Mouse (Mus musculus) bone marrow macrophage, adult 2 months (primary cell): ENCODE measurements around the gene Pkd2. TPM values are rescaled to one million over a fixed set of nuclear protein-coding genes. Genes with fewer than 3 reads are reported as not detected.
"Not testable (repeated sequence)": the region's sequence is repeated elsewhere in the genome, so short reads cannot be mapped to it uniquely, and the experiment has no call there.

Experiments
- H3K27ac ChIP-seq: 2 replicates; pipeline ENCODE4 v1.5.1; 2012; ENCODE audit warnings: low read depth, low read length; ENCODE audit not compliant: insufficient read depth
- H3K4me1 ChIP-seq: 2 replicates; pipeline ENCODE4 v1.6.1; 2012; ENCODE audit warnings: low read length; ENCODE audit not compliant: control insufficient read depth, insufficient read depth
- H3K4me3 ChIP-seq: 2 replicates; pipeline ENCODE4 v1.5.1; 2012; ENCODE audit warnings: mild to moderate bottlenecking, low read length, moderate library complexity; ENCODE audit not compliant: insufficient read depth
- CTCF ChIP-seq: IDR thresholded peaks from 2 replicates; pipeline ENCODE4 v1.5.1; 2012; ENCODE audit warnings: low read depth, mild to moderate bottlenecking, low read length, moderate library complexity
- POLR2A ChIP-seq: IDR thresholded peaks from 2 replicates; pipeline ENCODE4 v1.6.1; 2012; ENCODE audit warnings: mild to moderate bottlenecking, low read depth, low read length, borderline replicate concordance
- polyA plus RNA-seq: library from polyadenylated mRNA; stranded (reverse); fragments of >200 nt; gene quantifications from 2 replicates; pipeline ENCODE4 v1.2.4, GENCODE M21; 2012; ENCODE audit not compliant: missing spikeins, insufficient read depth, insufficient read length

Gene Pkd2
- polyA plus RNA-seq, 1 experiment = 17.8 TPM

DNA sequence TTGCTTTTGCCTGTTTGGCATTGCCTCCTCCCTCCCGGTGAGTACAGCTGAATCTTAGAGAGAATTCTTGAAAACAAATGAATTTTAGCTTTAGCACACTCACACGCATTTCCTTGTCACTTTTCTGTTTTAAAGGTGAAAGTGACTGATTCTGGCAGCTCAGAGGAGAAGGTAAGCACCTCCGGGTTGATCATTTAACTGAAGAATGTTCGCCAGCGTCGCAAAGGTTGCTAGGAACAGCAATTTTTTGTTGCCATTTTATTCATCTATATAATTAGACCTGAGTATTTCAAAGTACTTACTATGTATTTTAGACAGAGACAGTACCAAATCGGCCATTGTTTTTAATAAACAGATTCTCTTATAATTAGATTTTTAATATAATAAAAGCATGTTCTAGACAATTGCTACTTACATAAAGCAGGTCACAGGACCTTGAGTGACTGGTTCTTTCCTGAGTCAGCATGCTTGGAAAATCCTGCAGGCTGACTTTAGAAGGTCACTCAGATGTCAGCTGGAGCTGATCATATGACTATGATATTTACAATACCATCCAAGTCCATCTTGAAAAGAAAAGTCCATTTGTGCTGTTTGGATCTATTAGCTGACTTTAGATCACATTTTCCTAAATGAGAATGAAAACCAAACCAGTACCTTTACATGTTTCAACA, 22.7 kb upstream of the Pkd2 start:
- no peak for TF ChIP-seq POLR2A
- no peak for TF ChIP-seq CTCF
- Histone ChIP-seq H3K4me1 (peaks cover 21% of the 10 kb centered on the region), H3K27ac (peak overlapping the region; percentile 78), H3K4me3 (peak overlapping the region; percentile 52)

DNA sequence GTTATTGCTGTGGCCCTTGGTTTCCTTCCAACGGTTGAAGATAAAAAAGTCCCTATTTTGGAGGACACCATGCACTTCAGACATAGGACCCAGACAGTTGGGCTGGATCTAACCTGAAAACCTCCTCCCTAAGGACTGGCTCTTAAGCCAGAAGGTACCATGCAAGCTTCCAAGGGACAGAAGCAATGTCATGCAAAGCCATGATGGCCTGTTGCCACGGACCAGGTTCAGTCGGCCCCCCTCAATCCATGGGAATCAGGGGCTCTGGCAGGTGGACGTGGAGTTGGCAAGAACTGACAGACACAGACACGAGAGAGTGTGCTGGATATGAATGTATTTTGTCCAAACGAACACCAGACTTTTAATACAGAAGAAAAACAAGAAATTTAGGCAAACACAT, 16.9 kb upstream of the Pkd2 start:
- no peak overlapping the region for H3K27ac ChIP-seq
- no peak for TF ChIP-seq CTCF
- no peak for TF ChIP-seq POLR2A
- H3K4me3 ChIP-seq = no peak overlapping the region
- peaks cover 8% of the 10 kb centered on the region for H3K4me1 ChIP-seq

DNA sequence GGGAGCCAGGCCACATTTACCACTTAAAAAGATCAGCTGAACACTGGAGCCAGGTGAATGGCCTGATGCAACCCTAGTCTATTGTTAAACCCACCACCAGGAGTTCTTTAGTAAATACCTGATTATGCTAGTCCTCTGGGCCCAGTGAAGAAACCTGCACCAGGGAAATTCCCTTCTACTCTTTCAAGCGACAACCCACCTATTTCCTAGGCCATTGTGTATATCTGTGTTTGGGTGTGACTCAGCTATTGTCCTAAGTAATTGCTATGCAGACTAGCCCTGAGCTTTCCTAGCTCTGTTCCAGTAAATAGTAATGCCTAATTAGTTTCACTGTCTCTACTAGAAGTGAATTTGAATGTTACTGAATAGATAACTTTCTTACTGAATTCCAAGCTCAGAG, 16.4 kb upstream of the Pkd2 start:
- Histone ChIP-seq H3K4me3 (no peak overlapping the region), H3K27ac (no peak overlapping the region), H3K4me1 (peaks cover 6% of the 10 kb centered on the region)
- TF ChIP-seq CTCF = no peak
- TF ChIP-seq POLR2A = no peak

DNA sequence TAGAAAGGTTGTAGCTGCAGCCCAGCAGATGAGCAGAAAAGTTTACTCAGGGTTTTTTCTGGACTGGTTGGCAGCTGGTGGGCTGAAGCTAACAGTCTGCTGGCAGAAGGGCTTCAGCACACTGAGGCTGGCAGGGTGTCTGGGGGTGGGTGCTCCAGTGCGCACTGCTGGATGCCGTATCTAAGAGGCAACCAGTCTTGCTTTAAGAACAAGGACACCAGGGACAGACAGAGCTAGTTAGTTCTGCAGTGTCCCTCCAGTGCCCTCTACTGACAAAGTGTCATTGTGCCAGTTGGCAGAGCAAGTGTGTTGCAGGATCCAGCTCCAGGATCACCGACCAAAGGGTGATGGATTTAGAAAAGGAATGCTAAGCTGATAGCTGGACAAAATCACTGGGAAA, 13.1 kb upstream of the Pkd2 start:
- no peak overlapping the region for H3K27ac ChIP-seq
- peaks cover 6% of the 10 kb centered on the region for H3K4me1 ChIP-seq
- peak; percentile 53 for TF ChIP-seq CTCF
- TF ChIP-seq POLR2A = no peak
- H3K4me3 ChIP-seq = no peak overlapping the region

DNA sequence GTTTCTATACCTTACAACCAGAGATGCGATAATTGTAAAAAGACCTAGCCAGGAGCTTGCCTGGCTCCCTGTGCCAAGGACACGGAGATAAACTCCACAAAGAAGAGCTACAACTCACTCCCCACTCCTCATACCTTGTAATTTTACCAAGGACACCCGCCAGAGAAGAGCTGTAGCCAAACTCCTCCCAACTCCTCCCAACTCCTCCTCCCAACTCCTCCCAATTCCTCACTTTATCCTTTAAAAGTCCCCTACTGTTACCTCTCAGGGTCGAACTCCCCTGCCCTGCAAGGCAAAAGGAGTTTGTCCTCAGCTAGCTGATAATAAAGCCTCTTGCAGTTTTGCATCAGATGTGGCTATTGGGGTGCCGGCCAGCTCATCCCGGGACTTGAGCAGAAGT, 10.9 kb upstream of the Pkd2 start:
- H3K27ac ChIP-seq, H3K4me3 ChIP-seq, H3K4me1 ChIP-seq: not testable (repeated sequence)

DNA sequence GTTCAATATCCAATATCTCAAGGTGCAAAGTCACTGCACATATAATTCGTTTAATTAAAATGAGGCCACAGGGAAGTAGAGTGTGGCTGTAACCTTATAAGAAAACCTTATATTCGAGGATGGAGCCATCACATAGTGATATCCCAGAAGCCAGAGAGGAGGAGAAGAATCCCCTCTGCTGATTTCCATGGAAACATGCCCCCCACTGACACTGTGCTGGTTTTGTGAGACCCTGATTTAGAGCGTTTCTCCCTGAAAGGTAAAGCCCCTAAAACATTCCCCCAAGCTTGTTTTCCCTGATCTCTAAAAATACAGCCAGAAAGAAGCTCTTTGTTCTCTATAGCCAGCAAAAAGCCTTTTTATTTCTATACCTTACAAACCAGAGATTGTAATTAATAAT, 9.8 kb upstream of the Pkd2 start:
- H3K27ac ChIP-seq = no peak overlapping the region
- peaks cover 2% of the 10 kb centered on the region for H3K4me1 ChIP-seq
- no peak overlapping the region for H3K4me3 ChIP-seq
- TF ChIP-seq CTCF (no peak), POLR2A (no peak)

DNA sequence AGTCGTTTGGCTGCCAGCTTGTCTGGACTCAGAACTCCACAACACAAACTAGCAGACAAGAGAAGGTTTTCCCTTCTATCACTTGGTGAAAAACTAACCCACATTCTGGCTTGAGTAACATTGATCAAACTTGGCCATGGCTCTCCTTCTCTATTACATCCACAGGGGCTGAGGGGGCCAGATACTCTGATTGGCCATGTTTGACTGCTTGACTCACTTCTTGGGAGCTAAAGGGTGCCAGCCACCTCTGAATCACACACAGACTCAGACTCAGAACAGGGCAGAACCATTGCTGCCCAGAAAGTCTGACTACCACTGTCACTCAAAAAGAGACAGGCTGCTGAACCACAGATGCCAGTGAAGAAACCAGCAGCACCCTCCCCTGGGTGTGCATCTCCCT, 6.2 kb upstream of the Pkd2 start:
- H3K4me3 ChIP-seq = no peak overlapping the region
- H3K27ac ChIP-seq = no peak overlapping the region
- no peak for TF ChIP-seq CTCF
- TF ChIP-seq POLR2A = no peak
- H3K4me1 ChIP-seq = no peaks in the 10 kb centered on the region

DNA sequence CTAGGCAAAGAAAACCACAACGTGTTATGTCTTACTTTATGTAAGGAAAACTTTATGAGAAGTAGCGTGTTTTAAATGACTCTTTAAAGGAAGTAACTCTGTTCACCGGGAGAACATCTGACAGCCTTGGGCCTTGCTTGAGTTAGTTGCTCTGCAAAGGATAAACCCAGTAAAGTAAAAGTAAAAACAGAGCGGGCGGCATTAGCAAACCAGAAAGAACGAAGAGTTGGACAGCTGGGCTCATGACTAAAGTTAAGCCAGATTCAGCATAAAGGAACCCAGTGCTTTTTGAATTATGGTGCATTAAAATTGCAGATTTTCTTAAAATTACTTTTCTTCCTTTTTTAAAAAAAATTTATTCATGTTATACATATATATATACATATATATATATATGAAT, 4.7 kb upstream of the Pkd2 start:
- H3K4me1 ChIP-seq = peaks cover 6% of the 10 kb centered on the region
- no peak overlapping the region for H3K4me3 ChIP-seq
- H3K27ac ChIP-seq = no peak overlapping the region
- no peak for TF ChIP-seq POLR2A

DNA sequence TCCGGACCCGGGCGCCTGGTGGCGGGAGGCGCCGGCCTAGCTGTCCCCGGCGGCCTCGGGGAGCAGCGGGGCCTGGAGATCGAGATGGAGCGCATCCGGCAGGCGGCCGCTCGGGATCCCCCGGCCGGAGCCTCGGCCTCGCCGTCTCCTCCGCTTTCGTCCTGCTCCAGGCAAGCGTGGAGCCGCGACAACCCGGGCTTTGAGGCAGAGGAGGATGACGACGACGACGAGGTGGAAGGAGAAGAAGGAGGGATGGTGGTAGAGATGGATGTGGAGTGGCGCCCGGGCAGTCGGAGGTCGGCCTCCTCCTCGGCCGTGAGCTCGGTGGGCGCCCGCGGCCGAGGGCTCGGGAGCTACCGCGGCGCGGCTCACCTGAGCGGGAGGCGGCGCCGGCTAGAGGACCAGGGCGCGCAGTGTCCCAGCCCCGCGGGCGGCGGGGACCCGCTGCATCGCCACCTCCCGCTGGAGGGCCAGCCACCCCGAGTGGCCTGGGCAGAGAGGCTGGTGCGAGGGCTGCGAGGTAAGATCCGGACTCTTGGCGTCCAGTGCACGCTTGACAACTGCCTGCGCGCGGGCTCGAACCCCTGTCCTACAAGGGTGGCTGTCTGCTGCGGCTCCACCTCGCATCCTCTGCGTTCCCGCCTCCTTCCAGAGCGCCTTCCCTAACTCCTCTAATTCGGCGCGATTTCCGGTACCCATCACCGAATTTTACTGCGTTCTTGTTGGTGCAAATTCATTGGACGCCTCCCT, 631 bp downstream of the Pkd2 start:
- TF ChIP-seq POLR2A (no peak), CTCF (no peak)
- Histone ChIP-seq H3K4me3 (peak overlapping the region; percentile 99), H3K27ac (no peak overlapping the region), H3K4me1 (peaks cover 9% of the 10 kb centered on the region)

DNA sequence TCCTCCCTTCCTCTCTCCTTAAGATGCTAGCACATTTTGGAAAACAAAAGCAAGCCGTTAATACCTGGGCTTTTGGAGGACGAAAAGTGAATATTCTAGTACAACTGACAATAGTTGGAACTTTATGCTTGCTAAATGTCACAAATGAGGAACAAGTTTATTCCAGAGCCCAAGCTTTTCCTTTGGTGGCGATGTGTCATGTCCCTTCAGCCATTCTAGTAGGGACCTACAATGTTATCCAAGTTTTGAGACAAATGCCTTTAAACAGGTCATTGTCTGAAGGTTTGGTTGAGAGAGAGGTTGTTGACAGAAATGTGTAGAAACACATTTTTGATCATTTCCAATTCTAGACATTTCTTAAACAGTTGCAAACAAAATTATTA, 1.2 kb downstream of the Pkd2 start:
- TF ChIP-seq POLR2A = no peak
- no peak for TF ChIP-seq CTCF
- Histone ChIP-seq H3K27ac (no peak overlapping the region), H3K4me3 (peak overlapping the region; percentile 99), H3K4me1 (peaks cover 9% of the 10 kb centered on the region)
